Mouse (Mus musculus) T-helper 2 cell (primary cell): ENCODE results near the gene Psg18.
"Not testable (repeated sequence)": the region's sequence is repeated elsewhere in the genome, so short reads cannot be mapped to it uniquely, and the experiment has no call there.

Experiments
- in situ Hi-C: fragments of 300-600 bp; cut with MboI, MseI; formaldehyde crosslinking; loops from one replicate; pipeline ENCODE4 v1.15.1; 2025; ENCODE audit warnings: high pct_unique_total_duplicates

Gene Psg18

DNA sequence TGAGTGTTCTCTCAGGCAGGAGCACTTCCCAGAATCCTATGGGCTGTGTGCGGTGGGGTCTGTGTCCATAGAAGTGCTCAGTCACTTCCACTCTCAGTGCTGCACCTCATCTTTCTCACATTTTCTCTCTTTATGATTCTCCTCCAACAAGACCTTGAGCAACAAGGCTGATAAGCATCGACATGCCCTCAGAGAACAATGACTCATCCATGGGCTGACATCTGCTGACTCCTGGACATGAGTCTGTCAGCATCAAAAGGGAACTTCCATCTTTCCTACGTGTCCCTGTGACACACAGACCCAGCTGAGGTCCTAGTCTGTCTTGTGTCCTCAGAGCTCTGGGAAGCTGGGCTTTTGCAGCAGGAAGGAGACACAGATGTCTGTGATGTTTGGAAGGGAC is at the start of gene Psg18:
Gene Psg18 (minus strand): TSS at position 101 of the 400 bp plus-strand sequence.
- in situ Hi-C loops = not testable (repeated sequence)

DNA sequence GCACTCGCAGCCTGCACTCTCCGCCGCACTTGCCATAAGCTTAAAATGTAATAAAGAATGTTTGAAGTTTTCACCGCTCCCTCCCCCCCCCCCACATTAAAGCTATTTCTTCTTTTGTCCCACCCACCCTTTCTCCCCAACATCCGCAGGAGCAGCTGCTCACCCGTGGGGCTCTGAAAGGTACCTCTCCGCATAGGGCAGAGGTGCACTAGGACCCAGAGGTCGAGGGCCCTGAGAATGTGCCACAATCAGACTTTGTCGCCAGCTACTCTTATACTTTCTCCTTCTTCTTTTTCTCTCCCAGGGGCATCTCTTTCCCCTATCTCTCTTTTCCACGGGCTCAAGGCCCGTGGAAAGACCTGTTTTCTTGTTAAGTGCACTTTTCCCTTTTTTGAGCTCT is 48.6 kb upstream of the Psg18 start:
- in situ Hi-C loops = no loop called here

DNA sequence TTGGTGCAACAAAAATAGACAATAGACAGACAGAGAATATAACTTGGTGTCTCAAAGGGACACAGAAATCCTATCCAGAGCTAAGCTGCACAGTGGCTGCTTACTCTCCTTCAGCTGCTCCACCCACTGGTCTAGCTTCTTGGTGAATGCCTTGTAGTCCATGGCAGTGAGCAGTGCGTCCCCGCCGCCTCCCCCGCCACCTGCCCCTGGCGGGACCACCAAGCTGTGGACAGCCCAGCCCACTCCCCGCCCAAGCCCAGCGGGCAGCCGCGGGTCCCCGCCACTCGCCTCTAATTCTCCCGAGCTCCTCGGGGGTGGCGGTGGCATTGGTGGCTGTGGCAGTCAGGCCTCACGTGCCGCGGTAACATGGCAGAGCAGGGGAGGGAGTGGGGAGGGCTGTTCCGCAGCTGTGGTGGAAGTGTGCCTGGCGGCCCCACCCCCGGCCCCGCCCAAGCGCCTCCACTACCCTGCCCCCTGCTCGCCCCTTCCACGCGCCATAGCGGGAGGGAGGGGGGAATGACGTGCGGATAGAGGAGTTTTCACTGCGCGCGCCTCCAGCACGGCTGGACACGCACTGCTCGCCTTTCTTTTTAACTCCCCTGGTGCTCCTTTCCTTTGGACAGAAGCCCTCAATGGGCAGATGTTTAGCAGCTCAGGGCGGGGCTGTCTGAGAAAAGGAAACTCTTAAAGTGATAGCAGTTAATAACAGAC is 47.9 kb upstream of the Psg18 start:
- in situ Hi-C loops = no loop called here

DNA sequence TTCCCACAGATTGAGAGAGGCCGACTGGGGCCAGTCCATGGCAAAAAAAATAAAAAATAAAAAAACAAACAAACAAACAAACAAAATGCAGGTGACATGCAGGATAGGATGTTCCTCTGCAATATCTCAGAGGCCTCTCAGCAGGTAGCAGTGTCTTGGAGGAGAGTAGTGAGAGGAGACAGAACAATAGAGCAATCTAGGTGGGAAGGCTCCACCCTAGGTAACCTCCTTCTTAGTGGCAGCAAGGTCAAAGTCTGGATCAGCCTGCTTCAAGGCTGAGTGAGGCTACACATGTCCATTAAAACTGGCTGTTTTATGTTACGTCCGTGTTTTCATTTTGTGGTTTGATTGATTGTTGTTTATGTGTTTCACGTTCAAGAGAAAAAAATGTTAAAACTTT is 36.7 kb upstream of the Psg18 start:
- in situ Hi-C loops = not testable (repeated sequence)

DNA sequence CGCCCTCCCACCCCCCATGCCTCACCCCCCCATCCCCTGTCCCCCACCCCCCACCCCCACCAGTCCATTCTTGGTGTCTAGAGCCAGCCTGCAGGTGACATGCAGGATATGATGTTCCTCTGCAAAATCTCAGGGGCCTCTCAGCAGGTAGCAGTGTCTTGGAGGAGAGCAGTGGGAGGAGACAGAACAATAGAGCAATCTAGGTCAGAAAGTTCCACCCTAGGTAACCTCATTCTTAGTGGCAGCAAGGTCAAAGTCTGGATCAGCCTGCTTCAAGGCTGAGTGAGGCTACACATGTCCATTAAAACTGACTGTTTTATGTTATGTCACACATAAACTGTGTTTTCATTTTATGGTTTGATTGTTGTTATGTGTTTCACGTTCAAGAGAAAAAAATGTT is 23.5 kb upstream of the Psg18 start:
- in situ Hi-C loops = no loop called here

DNA sequence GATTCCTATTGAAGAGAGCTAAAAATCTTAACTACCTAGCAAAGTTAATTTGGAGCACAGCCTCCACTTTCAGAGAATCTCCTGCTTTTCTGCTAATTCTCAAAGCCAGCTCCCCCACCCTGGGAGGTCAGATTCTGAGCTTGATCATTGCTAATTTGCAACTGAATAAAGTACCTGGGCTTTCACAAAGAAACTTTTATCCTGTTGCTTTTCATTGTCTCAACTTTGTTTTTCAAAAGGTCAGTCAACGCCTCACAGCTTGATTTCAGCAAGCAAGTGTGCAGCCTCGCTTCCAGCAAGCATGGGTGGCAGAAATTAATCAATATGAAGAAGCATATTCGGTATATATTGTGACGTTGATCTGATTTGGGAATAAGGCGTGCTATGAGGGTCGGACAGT is 19.4 kb downstream of the Psg18 start:
- in situ Hi-C loops = not testable (repeated sequence)
